In genomic region chr3:36150537-36150933, GRCm38 (mm10) we compare ENCODE assay signal across 8 mouse cellular contexts. TPM values are rescaled to one million over a fixed set of nuclear protein-coding genes. Genes with fewer than 3 reads are reported as not detected.
A peak's percentile ranks its signal among the peaks of the same experiment; 100 is the strongest.
DNase-seq lines count a peak whose midpoint lies in the region; ATAC-seq and TF ChIP-seq lines count a peak whose summit lies in the region.

No protein-coding gene starts in this region.

- DNase-seq in lung, adult 2 months, result no peak
- no peak for DNase-seq in lung, adult 18-20 months
- no peak for DNase-seq in forebrain, embryonic 10.5 days (ENCODE audit: extremely low spot score, low spot score)
- DNase-seq in T-cell, adult 2 months (ENCODE audit: low spot score), result no peak
- no peak for DNase-seq in retina, postnatal 1 day
- DNase-seq in frontal cortex, postnatal 10 days (ENCODE audit: low spot score in 2 of 2), result no peak

- H3K27ac ChIP-seq in forebrain, embryonic 10.5 days, result no peak overlapping the region
- H3K27ac ChIP-seq in intestine, embryonic 16.5 days (ENCODE audit: low read length), result no peak overlapping the region
- H3K27ac ChIP-seq in neural tube, embryonic 12.5 days, result no peak overlapping the region

- no peak overlapping the region for H3K9ac ChIP-seq in intestine, embryonic 16.5 days (ENCODE audit: low read depth, low read length)
- H3K9ac ChIP-seq in neural tube, embryonic 12.5 days, result no peak overlapping the region

- peaks cover 9% of the 10 kb centered on the region for H3K4me1 ChIP-seq in lung, adult 2 months (ENCODE audit: control insufficient read depth, insufficient read depth, low read length)
- H3K4me1 ChIP-seq in forebrain, embryonic 10.5 days, result peaks cover 34% of the 10 kb centered on the region
- H3K4me1 ChIP-seq in intestine, embryonic 16.5 days (ENCODE audit: control insufficient read depth, insufficient read depth, low read length), result peaks cover 21% of the 10 kb centered on the region
- H3K4me1 ChIP-seq in neural tube, embryonic 12.5 days, result peaks cover 24% of the 10 kb centered on the region

- no peak for TF ChIP-seq CTCF in lung, adult 2 months (IDR thresholded peaks at IDR 0.05; ENCODE audit: insufficient read depth, low read length)

- ATAC-seq in intestine, embryonic 16.5 days, result no peak
- no peak for ATAC-seq in neural tube, embryonic 12.5 days (ENCODE audit: low FRiP score, low read depth)

- H3K4me3 ChIP-seq in lung, adult 2 months (replicated peaks; ENCODE audit: extremely low read depth, low read depth, low read length), result peak overlapping the region; percentile 94
- H3K4me3 ChIP-seq in forebrain, embryonic 10.5 days, result peak overlapping the region; percentile 96
- peak overlapping the region; percentile 97 for H3K4me3 ChIP-seq in intestine, embryonic 16.5 days (ENCODE audit: low read length)
- H3K4me3 ChIP-seq in neural tube, embryonic 12.5 days, result peak overlapping the region; percentile 81; the same call in 1 of the 2 replicates

- H3K36me3 ChIP-seq in forebrain, embryonic 10.5 days (replicated peaks), result no peaks in the 10 kb centered on the region
- no peaks in the 10 kb centered on the region for H3K36me3 ChIP-seq in intestine, embryonic 16.5 days (ENCODE audit: control insufficient read depth, insufficient read depth, low read length)
- H3K36me3 ChIP-seq in neural tube, embryonic 12.5 days, result no peaks in the 10 kb centered on the region

- no peak for TF ChIP-seq POLR2A in lung, adult 2 months (IDR thresholded peaks at IDR 0.05; ENCODE audit: borderline replicate concordance, extremely low read depth, low read depth, low read length)

- 13% methylated on average over 1 of the region's 1 CpGs for WGBS in lung, adult 2 months
- WGBS in forebrain, embryonic 10.5 days, result 15% methylated on average over 1 of the region's 1 CpGs
- 11% methylated on average over 1 of the region's 1 CpGs for WGBS in intestine, embryonic 16.5 days
- WGBS in neural tube, embryonic 12.5 days, result 5% methylated on average over 1 of the region's 1 CpGs

- H3K27me3 ChIP-seq in forebrain, embryonic 10.5 days (ENCODE audit: poor library complexity, severe bottlenecking), result no peaks in the 10 kb centered on the region
- H3K27me3 ChIP-seq in intestine, embryonic 16.5 days (replicated peaks; ENCODE audit: control insufficient read depth, insufficient read depth, low read length), result no peaks in the 10 kb centered on the region
- no peaks in the 10 kb centered on the region for H3K27me3 ChIP-seq in neural tube, embryonic 12.5 days (replicated peaks)

- H3K9me3 ChIP-seq in forebrain, embryonic 10.5 days, result no peaks in the 10 kb centered on the region
- H3K9me3 ChIP-seq in intestine, embryonic 16.5 days (ENCODE audit: control insufficient read depth, low read length), result no peaks in the 10 kb centered on the region
- H3K9me3 ChIP-seq in neural tube, embryonic 12.5 days, result no peaks in the 10 kb centered on the region

- peak overlapping the region; percentile 67; the same call in 1 of the 2 replicates for H3K4me2 ChIP-seq in intestine, embryonic 16.5 days (ENCODE audit: low read depth, low read length)
- H3K4me2 ChIP-seq in neural tube, embryonic 12.5 days (replicated peaks), result peak overlapping the region; percentile 71

RNA-seq across cellular contexts. Expression of gene D3Ertd254e, which starts 0.3 kb away (rescaled TPM):
- polyA plus RNA-seq in lung, adult 2 months (2012; rRNA removed), result 0.96 and 1.2 TPM in 2 replicates
- 7.7 and 8.4 TPM in 2 replicates for polyA plus RNA-seq in forebrain, embryonic 10.5 days (2016; fragmentation: Nextera tagmentation; extraction: Ambion mirVana)
- 3.9 and 4.2 TPM in 2 replicates for polyA plus RNA-seq in intestine, embryonic 16.5 days (2015; fragmentation: Nextera tagmentation; extraction: Ambion mirVana)
- polyA plus RNA-seq in neural tube, embryonic 12.5 days (2016; fragmentation: Nextera tagmentation; extraction: Ambion mirVana), result 9.7 and 11.3 TPM in 2 replicates
